Mouse (Mus musculus): ENCODE measurements around the gene Ndufa3. TPM values are rescaled to one million over a fixed set of nuclear protein-coding genes. Genes with fewer than 3 reads are reported as not detected.

Ndufa3 gene
- total and polyA plus RNA-seq, 3 experiments = 58.9 to 307 (median 261) TPM

DNA sequence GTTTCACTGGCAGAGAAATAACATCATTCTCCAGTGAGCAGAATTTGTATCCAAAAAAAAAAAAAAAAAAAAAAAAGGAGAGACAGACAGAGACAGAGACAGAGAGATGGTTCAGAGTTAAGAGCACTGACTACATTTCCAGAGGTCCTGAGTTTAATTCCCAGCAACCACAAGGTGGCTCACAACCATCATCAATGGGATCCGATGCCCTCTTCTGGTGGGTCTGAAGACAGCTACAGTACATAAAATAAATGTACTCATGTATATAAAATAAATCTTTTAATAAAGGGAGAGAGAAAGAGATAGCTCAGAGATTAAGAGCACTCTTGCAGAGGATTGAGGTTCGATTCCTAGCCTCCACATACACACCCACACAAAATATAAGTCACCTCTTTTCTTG lies 39.0 kb upstream of the Ndufa3 start:
- H3K9me3 ChIP-seq (replicated peaks; ENCODE audit: low read length) = no peaks in the 10 kb centered on the region
- no peak overlapping the region for H3K4me2 ChIP-seq (ENCODE audit: insufficient read depth, low read depth, poor library complexity, severe bottlenecking)
- DNase-seq (ENCODE audit: extremely low read depth) = no peak
- no peaks in the 10 kb centered on the region for H3K79me2 ChIP-seq (replicated peaks; ENCODE audit: control insufficient read depth, extremely low read depth, insufficient read depth, poor library complexity, severe bottlenecking)
- dilution Hi-C loops (cut with MboI; ENCODE audit: extremely low pct_ligation_motif_present, extremely low pct_unique_long_range_greater_than_20kb, low sequenced_read_pairs) (no loop called here), in situ Hi-C loops (cut with MboI; ENCODE audit: low pct_ligation_motif_present, low pct_unique_long_range_greater_than_20kb, low sequenced_read_pairs) (no loop called here)
- H3K4me1 ChIP-seq (ENCODE audit: control insufficient read depth in 1 of 2, insufficient read depth in 2 of 2) = peaks cover 8 to 41% of the 10 kb centered on the region in 2 experiments
- H3K27ac ChIP-seq (ENCODE audit: insufficient read depth, low read depth) = no peak overlapping the region
- TF ChIP-seq CHD2 (IDR thresholded peaks at IDR 0.05; ENCODE audit: low read length) = no peak
- TF ChIP-seq IRF4 (IDR thresholded peaks at IDR 0.05; ENCODE audit: low read depth, low read length) = no peak
- no peak for TF ChIP-seq MXI1 (IDR thresholded peaks at IDR 0.05; ENCODE audit: low read depth, low read length)
- peak in 1 of 2 experiments; percentile 66; a peak in 2 of 4 replicates for TF ChIP-seq CTCF (conservative IDR thresholded peaks at IDR 0.05 in 1 of 2, IDR thresholded peaks at IDR 0.05 in 1 of 2; ENCODE audit: low read depth in 2 of 2, low read length in 2 of 2)
- peak overlapping the region in 1 of 3 experiments; percentile 39 for H3K4me3 ChIP-seq (replicated peaks in 1 of 3; ENCODE audit: low read depth in 2 of 3, low read length in 2 of 3, poor library complexity in 1 of 3)
- H3K9ac ChIP-seq (ENCODE audit: insufficient read depth, low read depth) = no peak overlapping the region
- no peaks in the 10 kb centered on the region for H3K27me3 ChIP-seq (replicated peaks)
- H3K36me3 ChIP-seq (replicated peaks in 1 of 2; ENCODE audit: control insufficient read depth in 1 of 2, insufficient read depth in 1 of 2, low read length in 1 of 2) = no peaks in the 10 kb centered on the region

DNA sequence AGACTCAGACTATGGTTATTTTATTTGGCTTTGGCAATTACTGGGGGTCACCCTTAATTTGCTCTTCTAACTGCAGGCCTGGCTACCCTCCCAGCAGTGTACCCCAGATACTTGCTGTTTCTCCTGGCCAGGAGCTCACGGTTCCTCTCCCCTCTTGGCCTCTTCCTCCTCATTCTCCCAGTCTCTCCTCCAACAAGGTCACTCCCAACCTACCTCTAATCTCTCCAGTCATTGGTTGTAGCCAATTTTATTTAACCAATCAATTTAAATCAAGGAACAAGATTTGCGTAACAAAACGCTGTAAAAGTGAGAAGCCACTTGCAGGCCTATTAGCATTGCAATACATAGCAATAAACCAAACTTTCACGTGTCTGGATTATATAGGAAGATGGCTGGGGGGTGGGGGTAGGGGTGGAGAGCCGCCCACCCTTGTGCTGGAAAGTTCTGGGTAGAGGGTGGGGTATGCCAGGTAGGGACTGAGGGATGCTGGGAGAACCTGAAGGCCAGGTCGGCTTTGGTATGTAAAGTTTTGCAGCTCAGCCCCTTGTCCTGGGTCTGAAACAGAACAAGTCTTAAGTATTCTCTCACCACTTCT lies 38.1 kb upstream of the Ndufa3 start:
- dilution Hi-C loops (cut with MboI; ENCODE audit: extremely low pct_ligation_motif_present, extremely low pct_unique_long_range_greater_than_20kb, low sequenced_read_pairs) = no loop called here
- TF ChIP-seq BHLHE40 (IDR thresholded peaks at IDR 0.05; ENCODE audit: low read depth, low read length) (no peak), NRF1 (IDR thresholded peaks at IDR 0.05; ENCODE audit: low read depth, low read length) (no peak), JUN (IDR thresholded peaks at IDR 0.05; ENCODE audit: insufficient read depth, low read depth, low read length) (no peak), PAX5 (IDR thresholded peaks at IDR 0.05; ENCODE audit: low read length) (no peak), RAD21 (IDR thresholded peaks at IDR 0.05; ENCODE audit: low read depth, low read length) (no peak), KAT2A (IDR thresholded peaks at IDR 0.05; ENCODE audit: insufficient replicate concordance, low read length) (no peak), ZC3H11A (IDR thresholded peaks at IDR 0.05; ENCODE audit: low read depth, low read length) (no peak), MXI1 (IDR thresholded peaks at IDR 0.05; ENCODE audit: low read depth, low read length) (no peak), CTCF (conservative IDR thresholded peaks at IDR 0.05 in 1 of 2, IDR thresholded peaks at IDR 0.05 in 1 of 2; ENCODE audit: low read depth in 2 of 2, low read length in 2 of 2) (no peak), CHD2 (IDR thresholded peaks at IDR 0.05; ENCODE audit: low read length) (no peak), SMC3 (IDR thresholded peaks at IDR 0.05; ENCODE audit: low read depth, low read length) (no peak), EP300 (IDR thresholded peaks at IDR 0.05; ENCODE audit: low read length) (no peak), ELF1 (IDR thresholded peaks at IDR 0.05; ENCODE audit: low read depth, low read length) (no peak), MAFK (IDR thresholded peaks at IDR 0.05; ENCODE audit: insufficient replicate concordance, low read length) (no peak), JUND (conservative IDR thresholded peaks at IDR 0.05; ENCODE audit: low read depth, low read length) (no peak), ZKSCAN1 (IDR thresholded peaks at IDR 0.05; ENCODE audit: borderline replicate concordance, low read depth, low read length) (no peak), SIN3A (IDR thresholded peaks at IDR 0.05; ENCODE audit: low read length) (no peak)
- Histone ChIP-seq H3K4me2 (ENCODE audit: insufficient read depth, low read depth, poor library complexity, severe bottlenecking) (no peak overlapping the region), H3K9ac (ENCODE audit: insufficient read depth, low read depth) (no peak overlapping the region), H3K36me3 (replicated peaks in 1 of 2; ENCODE audit: control insufficient read depth in 1 of 2, insufficient read depth in 1 of 2, low read length in 1 of 2) (no peaks in the 10 kb centered on the region), H3K4me1 (ENCODE audit: control insufficient read depth in 1 of 2, insufficient read depth in 2 of 2) (peaks cover 8 to 41% of the 10 kb centered on the region in 2 experiments), H3K4me3 (replicated peaks in 1 of 3; ENCODE audit: low read depth in 2 of 3, low read length in 2 of 3, poor library complexity in 1 of 3) (peak overlapping the region in 1 of 3 experiments; percentile 39), H3K9me3 (replicated peaks; ENCODE audit: low read length) (no peaks in the 10 kb centered on the region), H3K79me2 (replicated peaks; ENCODE audit: control insufficient read depth, extremely low read depth, insufficient read depth, poor library complexity, severe bottlenecking) (no peaks in the 10 kb centered on the region), H3K27ac (ENCODE audit: insufficient read depth, low read depth) (no peak overlapping the region), H3K27me3 (replicated peaks) (no peaks in the 10 kb centered on the region)
- DNase-seq (ENCODE audit: extremely low read depth) = no peak
- in situ Hi-C loops (cut with MboI; ENCODE audit: low pct_ligation_motif_present, low pct_unique_long_range_greater_than_20kb, low sequenced_read_pairs) = no loop called here

Data from CH12.LX (cell line).